Mouse (Mus musculus) T-helper 17 cell (primary cell): ENCODE results near the gene Lyzl4.

Source experiments
- in situ Hi-C, 2 experiments: fragments of 300-600 bp; cut with MboI, MseI; formaldehyde crosslinking; loops; 1 replicate in 1 of 2; 2 replicates in 1 of 2; pipeline ENCODE4 v1.15.1; 2025; ENCODE audit warnings: high pct_unique_total_duplicates in 2 of 2

The Lyzl4 gene

DNA sequence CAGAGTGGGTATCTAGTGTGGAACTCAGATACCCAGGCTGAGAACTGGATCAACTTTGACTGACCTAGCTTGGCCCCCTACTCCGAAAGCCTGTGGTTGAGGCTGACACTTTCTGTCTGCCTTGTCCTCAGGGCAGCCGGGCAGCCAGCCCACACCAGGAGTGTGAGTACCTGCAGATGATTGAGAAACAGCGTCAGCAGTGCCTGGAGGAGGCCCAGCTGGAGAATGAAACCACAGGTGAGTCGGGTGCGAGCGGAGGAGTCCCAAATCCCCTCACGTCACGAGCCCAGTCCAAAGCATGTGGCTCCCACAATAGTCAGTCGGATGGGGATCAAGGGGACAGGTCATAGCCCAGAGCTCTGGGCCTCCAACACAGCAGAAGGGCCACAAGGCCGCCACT is 11.8 kb upstream of the Lyzl4 start:
- in situ Hi-C loops = no loop called here

DNA sequence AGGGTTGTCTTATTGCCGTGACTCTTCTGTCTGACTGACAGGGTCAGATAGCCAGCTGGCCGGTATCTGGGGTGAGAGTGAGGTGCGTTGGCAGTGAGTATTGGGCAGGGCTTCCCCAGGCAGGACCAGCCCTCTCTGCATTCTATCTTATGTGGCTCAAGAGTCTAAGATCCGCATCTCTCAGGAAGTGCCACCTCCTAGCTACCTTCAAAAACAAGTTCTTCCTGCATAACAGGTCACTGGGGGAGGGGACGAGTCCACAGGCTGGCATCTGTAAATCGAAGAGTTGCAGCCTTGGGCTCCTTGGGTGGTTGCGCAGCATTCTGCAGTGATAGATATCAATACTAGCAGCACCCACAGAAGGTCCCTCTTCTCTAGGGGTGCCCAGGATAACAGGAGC is 5.1 kb upstream of the Lyzl4 start:
- in situ Hi-C loops = no loop called here

DNA sequence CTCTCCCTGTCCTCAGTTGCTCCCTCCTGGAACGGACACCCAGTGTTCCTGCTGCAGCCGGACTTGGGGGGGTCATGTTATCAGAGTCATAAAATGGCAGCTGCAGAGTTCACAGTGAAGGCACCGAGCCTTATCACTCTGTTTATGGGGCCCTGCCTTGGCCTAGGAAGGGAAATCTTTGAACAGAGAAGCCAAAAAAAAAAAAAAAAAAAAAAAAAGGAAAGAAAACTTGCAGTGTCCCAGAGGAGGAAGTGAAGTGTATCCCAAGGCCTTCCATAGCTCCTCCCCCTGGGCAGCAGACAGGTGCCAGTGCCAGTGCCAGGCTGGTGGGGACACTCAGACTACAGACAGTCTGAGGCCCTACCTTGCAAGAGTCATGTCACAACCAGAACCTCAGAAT is 3.0 kb upstream of the Lyzl4 start:
- in situ Hi-C loops = no loop called here

DNA sequence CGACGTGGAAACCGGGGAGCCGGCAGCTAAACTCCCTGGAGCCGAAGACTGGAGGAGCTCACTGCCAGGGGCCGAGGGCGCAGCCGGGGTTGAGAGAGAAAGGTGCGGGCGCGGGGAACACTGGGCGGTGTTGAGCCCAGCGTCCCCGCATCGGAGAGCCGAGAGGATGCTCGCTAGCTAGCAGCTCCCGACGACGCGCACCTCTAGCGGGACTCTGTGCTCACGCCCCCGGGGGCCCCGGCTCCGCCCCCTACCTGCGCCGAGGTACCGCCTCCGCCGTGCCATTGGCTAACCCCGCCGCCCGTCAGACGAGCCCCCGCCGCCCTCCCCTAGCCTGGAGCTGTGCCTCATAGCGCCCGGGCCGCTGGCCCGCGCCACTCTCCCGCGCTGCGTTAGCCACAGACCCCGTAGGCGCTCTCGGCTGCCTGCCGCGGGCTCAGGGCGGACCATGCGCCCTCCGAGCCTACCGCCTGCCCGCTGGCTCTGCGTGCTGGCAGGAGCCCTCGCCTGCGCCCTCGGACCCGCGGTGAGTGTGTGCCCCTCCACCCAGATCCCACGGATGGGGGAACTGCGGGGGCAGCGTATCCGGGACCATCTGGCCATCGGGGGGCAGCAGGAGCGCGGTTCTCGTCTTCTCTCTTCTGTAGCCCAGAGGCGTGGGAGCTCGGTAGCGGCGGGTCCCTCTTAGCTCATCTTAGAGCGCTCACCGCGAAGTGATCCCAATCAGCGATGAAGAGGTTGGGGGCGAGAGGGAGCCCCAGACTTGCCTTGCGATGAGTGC is 695 bp upstream of the Lyzl4 start, which contains the start of gene Vipr1:
Gene Vipr1, plus strand, starts transcription at position 316 of the 781 bp plus-strand sequence.
- in situ Hi-C loops = no loop called here

DNA sequence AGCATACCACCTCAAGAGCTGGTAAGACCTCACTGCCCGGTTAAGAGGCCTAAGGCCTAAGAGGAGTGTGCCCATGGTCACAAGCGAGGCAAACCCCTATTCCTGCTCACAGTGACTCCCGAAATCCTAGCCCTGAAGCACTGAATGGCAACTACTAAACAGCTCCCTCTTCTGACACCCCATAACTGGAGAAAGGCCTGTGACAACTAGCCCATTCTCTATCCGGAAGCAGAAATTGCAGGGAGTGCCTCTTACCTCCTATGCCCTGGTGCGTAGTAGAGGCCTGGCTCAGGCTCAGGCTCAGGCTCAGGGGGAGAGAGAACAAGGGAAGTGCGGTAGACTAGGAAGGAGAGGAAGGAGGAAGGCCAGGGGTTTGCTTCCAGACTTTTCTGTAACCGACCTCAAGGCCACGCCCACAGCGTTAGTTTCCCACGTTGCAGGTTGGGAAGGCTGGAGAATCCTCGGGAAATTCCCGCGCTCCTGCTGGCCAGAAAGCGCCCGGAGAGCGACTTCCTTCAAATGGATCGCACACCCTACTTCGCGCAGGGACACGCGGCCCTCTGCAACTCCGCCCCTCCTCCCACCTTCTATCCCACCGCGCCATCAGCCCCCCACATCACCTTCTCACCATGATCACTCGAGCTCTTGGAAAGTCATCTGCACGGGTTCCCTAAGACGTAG is 521 bp downstream of the Lyzl4 start:
- in situ Hi-C loops = no loop called here

DNA sequence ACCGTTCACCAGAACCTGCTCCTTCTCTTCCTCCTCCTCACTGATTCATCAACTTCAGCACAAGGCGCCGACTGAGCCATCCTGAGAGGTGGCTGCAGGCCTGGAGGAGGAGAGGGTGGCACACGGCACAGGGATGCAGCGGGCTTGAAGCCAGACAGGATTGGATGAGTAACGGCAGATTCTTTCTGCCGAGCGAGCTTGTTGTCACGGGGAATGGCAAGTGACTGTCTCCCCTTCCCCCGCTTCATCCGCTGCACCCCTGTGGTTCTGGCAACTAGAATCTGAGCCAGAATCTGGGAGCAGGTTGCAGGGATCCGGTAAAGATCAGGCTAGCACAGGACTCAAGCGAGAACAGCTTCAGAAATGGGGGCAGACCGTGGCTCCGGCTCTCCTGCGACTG is 2.1 kb downstream of the Lyzl4 start:
- in situ Hi-C loops = no loop called here

DNA sequence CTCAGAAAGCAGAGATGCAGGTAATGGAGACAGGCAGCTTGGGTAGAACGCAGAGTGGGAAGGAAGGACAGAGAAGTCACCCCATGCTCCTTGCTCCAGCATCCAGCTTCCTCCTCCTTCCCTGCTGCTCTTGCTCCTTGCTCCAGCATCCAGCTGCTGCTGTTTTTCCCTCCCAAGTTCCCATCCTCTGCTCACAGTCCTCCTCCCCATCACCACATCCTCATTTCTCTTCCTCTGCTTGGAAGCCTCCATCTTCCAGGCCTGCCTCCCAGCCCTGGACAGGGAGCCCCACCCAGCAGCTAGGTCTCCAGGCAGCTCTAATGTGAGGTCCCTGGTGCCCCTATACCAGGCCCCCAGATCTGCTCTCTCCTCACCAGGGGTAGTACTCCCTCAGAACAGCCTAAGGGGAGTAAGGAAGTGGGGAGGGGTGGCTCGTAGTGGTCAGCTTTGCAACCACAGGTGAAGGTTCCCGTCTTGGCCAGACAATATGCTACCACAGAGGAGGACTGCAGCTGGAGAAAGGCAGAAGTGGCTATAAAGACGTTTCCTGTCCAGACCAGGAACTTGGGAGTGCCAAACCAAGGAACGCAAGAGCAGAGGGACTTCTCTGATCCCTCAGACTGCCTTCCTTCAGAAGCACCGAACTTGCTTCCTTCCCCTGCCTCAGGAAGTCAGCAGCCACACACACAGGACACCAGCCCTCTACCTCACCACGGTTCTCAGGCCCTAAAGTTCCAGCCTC is 5.9 kb downstream of the Lyzl4 start:
- in situ Hi-C loops = no loop called here

DNA sequence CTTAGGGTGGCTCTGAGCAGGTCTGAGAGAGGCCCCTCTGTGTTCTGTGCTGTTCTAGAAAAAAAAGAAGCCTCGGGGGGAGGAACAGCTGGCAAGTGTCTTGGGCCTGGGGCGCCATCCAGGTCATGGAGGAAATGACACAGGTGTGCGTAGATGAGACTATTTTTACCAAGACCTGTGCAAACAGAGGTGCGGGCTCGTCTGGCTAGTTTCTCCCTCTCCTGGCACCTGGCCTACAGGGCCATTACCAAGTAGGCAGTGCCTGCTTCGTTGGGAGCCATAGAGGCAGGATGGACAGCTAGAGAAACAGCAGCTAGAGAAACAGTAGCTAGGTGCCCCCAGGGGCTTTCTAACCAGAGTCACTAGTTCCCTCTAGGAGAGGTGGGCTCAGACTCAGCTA is 8.6 kb downstream of the Lyzl4 start:
- in situ Hi-C loops = no loop called here

DNA sequence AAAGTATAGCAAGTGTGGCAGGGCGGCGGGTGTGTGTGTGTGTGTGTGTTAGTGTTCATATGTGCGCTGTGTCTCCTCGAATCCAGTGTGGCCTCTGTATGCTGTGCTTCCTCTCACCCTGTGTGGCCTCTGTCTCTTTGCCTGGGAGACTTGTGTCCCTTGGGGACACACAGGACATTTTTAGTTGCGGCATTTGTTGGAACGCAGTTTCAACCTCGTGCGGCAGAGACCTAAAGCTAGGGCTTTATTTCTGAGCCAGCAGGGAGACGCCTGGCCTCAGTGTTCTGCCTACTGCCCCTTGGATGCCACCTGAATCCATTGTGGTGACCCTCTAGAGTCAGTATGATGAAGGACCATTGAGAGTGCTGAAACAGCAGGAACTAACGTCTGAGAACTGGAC is 9.0 kb downstream of the Lyzl4 start:
- in situ Hi-C loops = no loop called here

DNA sequence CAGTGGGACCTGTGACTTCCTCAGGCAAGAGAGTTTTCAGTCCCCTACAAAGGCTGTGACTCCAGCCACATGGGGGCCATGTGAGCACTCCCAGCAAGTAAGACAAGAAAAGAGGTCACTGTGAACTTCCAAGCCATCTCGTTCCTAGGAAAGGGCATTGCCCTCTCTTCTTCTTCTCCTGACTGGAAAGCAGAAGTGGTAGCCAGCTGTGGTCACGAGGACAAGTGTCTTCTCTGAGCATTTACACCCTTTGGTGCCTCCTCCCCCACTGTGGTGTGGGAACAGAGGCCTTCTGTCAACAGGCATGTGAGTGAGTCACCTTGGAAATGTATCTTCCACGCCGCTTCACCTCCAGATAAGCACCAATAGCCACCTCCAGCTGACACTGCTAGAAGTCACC is 9.9 kb downstream of the Lyzl4 start:
- in situ Hi-C loops = no loop called here

DNA sequence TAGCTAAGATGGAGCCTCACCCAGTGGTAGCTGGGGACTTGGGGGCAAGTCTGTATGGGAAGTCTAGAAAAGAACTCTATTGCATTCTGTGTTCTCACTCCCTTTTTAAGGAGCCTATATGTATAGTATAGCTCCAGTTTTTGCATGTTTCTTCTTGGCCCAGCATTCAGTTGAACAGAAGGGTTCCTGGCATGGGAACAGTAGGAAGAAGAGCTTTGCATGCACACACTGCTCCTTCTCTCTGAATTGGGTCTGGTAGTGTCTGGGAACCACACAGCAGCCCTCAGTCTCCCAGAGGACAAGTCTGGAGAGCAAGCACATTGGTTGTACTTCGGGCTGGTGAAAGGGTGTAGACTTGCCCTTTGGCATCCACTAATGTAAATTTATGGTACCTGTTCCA is 11.3 kb downstream of the Lyzl4 start:
- in situ Hi-C loops = no loop called here

DNA sequence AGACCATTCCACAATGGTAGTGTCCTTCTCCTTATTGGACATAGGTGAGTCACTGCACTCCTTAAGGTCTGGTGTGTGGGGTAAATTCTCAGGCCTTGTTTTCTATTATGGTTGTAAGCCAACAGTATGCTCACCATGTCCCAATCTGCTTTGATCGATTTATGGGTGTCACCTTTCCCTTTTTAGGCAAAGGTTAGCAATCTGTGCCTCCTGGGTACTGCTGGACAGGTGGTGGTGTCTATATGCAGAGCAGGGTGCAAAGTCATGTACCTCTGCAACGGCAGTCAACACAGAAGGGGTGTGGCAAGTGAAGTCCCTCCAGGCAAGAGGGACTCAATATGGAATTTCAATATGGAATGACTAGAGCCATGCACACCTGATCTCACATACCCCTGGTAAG is 17.0 kb downstream of the Lyzl4 start:
- in situ Hi-C loops = no loop called here

DNA sequence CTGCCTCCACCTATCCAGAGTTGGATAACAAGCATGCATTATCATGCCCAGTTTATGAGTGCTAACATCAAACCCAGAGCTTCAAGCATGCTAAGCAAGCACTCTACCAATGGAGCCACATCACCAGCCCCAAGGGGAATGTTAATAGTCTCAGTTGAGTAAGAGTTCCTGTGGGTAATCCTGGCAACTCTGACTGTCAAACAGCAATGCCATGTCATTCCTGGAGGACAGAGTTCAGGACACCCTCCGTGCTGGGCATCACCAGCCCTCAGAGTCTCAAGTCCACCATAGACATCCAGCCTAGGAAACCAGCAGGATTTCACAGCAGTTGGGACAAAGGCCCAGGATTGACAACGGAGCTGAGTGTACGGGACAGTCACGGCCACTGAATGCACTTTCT is 18.7 kb downstream of the Lyzl4 start:
- in situ Hi-C loops = no loop called here

DNA sequence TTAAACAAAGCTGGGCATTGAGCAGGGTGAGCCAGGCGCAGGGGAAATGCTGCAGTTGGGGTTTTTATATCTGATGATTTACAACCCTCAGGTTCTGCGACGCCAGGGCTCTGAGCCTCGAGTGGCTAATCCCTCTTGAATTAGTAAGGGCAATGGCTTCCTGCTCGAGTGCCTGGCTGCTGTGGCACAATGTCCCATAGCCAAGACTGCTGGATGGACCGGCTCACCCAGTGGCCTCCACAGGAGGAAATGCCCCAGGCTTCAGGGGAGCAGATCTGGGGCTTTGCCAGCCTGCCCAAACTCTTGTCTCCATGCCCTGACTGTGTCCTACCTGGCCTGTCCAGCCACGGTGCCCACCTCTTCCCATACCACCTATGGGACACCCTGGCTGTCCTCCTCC is 22.5 kb downstream of the Lyzl4 start:
- in situ Hi-C loops = no loop called here

DNA sequence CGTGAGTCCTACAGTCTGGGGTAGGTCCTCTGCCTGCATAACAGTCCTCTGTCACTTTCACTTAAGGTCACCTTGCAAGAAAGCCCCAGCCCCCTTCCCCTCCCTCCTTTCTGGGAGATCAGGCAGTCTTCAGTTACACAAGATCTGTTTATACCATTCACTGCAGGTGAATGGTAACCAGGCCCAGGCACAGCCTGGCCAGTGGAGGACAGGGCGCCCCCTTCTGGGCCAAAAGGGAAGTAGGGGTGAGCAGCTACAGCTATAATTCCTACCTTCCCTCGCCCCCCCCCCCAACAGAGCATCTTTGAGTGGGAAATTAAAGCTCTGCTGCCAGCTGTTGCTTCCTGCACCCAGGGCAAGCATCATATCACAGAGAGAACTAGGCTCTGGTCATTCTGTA is 25.4 kb downstream of the Lyzl4 start:
- in situ Hi-C loops = no loop called here

DNA sequence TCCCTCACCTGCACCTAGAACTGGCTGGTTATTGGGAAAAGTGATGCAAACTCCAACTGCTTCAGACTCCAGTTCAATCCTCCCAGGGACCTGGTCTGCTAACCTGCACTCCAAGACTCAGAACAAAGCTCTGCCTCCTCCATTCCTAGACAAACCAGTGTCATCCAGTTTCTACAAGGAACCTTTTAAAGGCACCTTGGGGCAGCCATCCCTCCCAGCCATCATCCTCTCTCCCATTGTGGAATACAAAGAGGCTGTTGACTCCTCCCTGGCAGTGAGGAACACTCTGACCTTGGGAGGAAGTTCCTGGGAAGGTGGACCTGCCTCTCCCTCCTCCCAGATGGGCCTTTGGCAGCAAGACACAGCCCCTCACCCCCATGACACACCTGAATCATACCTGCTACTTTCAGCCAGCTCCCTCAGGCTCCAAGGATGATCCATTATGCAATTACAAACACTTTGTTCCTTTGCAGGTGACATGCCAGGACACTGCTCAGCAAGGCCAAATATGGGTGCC is 27.6 kb downstream of the Lyzl4 start:
- in situ Hi-C loops = loop anchor here in 1 of 2 experiments (5.0 kb wide), 1 partner anchor 357 kb away; no protein-coding TSS in a partner anchor

DNA sequence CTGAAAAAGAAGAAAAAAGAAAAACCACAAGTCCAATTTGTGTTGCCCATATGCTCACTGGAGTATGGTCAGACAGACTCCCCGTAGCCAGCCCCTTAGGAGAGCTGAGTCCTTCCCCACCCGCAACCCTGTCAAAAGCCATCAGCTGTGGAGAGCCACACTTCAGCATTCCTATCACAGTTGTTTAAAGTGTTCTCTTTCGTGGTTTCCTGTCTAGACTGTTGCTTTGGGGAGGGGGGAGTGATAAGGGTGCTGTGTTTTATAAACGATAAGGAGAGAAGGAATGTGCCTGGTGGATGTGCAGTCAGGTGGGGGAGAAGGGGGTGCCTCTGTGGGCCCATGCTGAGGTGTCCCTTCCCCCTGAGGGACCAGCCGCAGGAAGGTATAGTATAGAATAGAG is 28.7 kb downstream of the Lyzl4 start:
- in situ Hi-C loops = loop anchor here in 1 of 2 experiments (5.0 kb wide), 1 partner anchor 356 kb away; no protein-coding TSS in a partner anchor

DNA sequence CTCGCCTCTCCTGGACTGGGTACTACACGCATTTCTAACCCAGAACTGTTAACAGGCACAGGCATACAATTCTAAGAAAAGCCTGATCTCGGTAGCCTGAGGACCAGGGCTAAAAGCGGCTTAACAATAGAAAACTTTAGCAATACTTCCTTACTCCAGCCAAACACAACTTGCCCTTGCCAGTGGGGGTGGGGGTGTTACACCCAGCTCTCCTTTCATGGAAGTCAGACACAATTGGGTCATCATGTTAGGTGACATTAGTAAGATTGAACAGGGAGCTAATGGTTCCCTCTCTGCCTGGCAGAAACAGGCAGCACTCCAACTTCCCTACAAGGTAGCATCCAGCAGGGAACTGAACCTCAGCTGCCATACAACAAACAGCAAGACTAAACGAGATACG is 32.5 kb downstream of the Lyzl4 start:
- in situ Hi-C loops = no loop called here

DNA sequence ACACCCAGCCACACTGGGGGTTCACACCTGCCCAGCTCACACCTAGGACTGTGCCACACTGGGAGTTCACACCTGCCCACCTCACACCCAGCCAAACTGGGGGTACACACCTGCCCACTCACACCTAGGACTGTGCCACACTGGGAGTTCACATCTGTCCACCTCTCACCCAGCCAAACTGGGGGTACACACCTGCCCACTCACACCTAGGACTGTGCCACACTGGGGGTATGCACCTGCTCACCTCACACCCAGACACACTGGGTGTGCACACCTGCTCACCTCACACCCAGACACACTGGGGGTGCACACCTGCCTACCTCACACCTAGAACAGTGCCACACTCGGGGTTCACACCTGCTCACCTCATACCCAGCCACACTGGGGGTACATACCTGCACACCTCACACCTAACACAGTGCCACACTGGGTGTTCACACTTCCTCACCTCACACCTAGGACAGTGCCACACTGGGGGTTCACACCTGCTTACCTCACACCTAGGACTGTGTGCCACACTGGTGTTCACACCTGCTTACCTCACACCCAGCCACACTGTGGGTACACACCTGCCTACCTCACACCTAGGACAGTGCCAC is 35.3 kb downstream of the Lyzl4 start:
- in situ Hi-C loops = no loop called here

DNA sequence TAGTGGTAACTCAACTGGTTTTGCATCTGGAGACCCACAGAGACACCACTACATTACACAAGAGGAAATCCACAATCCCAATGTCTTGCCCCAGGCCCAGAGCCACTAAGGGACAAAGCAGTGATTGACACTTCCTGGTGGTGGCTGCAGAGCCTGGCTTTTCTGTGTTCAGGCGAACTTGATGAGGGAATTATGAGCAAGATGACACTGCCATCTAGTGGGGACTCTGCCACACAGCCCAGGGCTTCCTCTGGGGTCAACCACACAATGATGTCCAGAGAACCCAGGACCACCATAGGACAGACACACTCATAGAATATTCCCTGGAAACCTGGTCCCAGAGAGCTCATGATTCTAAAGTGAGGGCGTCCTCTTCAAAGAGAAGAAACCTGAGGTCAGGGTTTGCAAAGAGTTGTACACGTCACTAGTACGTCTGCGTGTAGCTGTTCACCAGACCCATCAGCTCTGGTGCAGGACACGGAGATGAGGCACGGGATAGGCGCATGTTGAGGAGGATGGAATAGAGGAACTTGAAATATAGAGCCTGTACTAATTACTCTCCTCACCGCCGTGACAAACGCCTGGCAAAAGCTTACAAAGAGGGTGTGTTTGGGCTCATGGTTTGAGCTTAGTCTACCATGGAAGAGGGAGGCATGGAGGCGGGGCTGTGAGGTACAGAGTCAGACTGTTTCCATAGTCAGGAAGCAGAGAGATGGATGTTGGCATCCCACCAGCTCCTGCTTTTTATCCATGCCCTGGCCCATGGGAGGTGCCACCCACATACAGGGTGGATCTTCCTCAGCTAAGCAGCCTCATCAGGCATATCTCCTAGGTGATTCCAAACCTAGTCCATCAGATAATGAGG is 36.2 kb downstream of the Lyzl4 start:
- in situ Hi-C loops = no loop called here

DNA sequence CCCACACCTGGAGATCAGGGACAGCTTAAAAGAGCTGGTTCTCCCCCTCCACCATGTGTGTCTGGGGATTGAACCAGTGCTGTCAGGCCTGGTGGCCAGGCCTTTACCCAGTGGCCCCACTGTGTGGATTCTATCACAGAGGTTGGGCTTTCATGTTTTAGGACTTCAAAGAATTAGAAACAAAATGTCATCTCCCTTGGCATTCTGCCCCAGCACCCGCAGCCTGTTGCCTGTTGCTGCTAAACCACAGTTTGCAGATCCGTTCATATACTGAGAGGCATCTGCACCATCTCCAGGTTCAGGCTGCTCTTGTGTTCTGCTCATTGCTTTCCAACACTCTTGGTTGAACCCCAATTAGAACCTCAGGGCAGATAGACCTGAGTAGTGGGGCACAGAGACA is 39.5 kb downstream of the Lyzl4 start:
- in situ Hi-C loops = loop anchor here (5.0 kb wide), 1 partner anchor 120 kb away; no protein-coding TSS in a partner anchor
